In the genomic region with DNA sequence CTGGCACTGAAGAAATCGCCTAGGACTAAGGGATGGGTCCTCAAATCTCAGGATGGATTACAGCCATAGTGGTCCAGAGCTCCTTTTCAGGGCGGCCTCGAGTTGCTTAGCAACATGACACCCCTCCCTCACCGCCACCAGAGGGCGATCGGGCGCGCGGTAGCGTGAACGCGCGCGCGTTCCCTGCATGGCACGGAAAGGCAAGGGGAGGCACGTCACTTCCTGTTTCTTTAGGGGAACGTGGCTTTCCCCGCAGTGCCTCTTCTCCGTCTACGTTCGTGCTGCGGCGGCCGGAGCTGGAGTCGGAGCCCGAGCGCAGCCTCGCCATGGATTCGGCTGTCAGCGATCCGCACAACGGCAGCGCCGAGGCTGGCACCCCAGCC, we compare ENCODE assay signal across 8 mouse cellular contexts. TPM values are rescaled to one million over a fixed set of nuclear protein-coding genes. Genes with fewer than 3 reads are reported as not detected.
DNase-seq lines count a peak whose midpoint lies in the region; ATAC-seq lines count a peak whose summit lies in the region.

TSS of gene H13 (plus strand) at position 206 of the 383 bp plus-strand sequence.

- DNase-seq in CD4-positive helper T cell, adult 2 months (ENCODE audit: low read depth, low spot score) = peak; percentile 97
- DNase-seq in brain, embryonic 18.5 days (ENCODE audit: low read depth, low spot score) = peak; percentile 84
- peak; percentile 96 for DNase-seq in kidney, postnatal 14 days
- DNase-seq in liver, embryonic 13.5 days = peak; percentile 77
- DNase-seq in neural tube, embryonic 10.5 days (ENCODE audit: extremely low spot score, low spot score) = peak; percentile 94

- peak within 1 kb of the TSS; percentile 97 for H3K9ac ChIP-seq in heart, embryonic 14.5 days (ENCODE audit: low read length)
- H3K9ac ChIP-seq in liver, embryonic 13.5 days = peak within 1 kb of the TSS; percentile 84
- peak within 1 kb of the TSS; percentile 88 for H3K9ac ChIP-seq in stomach, embryonic 16.5 days (ENCODE audit: low read length)

- H3K4me1 ChIP-seq in heart, embryonic 14.5 days (ENCODE audit: control insufficient read depth in 2 of 2, insufficient read depth in 2 of 2, low read length in 2 of 2) = peaks cover 15 to 30% of the 10 kb centered on the region in 2 experiments
- H3K4me1 ChIP-seq in liver, embryonic 13.5 days (replicated peaks) = peaks cover 45% of the 10 kb centered on the region
- peaks cover 34% of the 10 kb centered on the region for H3K4me1 ChIP-seq in stomach, embryonic 16.5 days (ENCODE audit: control insufficient read depth, insufficient read depth, low read length)

- 0% methylated on average over 35 of the region's 35 CpGs for WGBS in heart, embryonic 14.5 days
- 0% methylated on average over 35 of the region's 35 CpGs for WGBS in liver, embryonic 13.5 days (ENCODE audit: insufficient replicate concordance)
- WGBS in stomach, embryonic 16.5 days = under 1% methylated on average over 35 of the region's 35 CpGs

- no peaks in the 10 kb centered on the region for H3K9me3 ChIP-seq in heart, embryonic 14.5 days (ENCODE audit: control insufficient read depth, low read length)
- no peaks in the 10 kb centered on the region for H3K9me3 ChIP-seq in liver, embryonic 13.5 days (replicated peaks)
- H3K9me3 ChIP-seq in stomach, embryonic 16.5 days (replicated peaks; ENCODE audit: control insufficient read depth, low read length) = no peaks in the 10 kb centered on the region

- peak; percentile 90 for ATAC-seq in erythroid progenitor cell, adult 5-6 weeks (replicated peaks; ENCODE audit: low FRiP score, poor library complexity, severe bottlenecking)
- peak; percentile 77 for ATAC-seq in heart, embryonic 14.5 days (ENCODE audit: insufficient number of reproducible peaks, insufficient read depth, low FRiP score, low read depth)
- peak; percentile 76 for ATAC-seq in liver, embryonic 13.5 days (ENCODE audit: low read depth)
- peak; percentile 84 for ATAC-seq in stomach, embryonic 16.5 days (ENCODE audit: insufficient read depth, low FRiP score)

- peak within 1 kb of the TSS; percentile 89 for H3K4me2 ChIP-seq in heart, embryonic 14.5 days (ENCODE audit: low read length)
- peak within 1 kb of the TSS; percentile 98 for H3K4me2 ChIP-seq in liver, embryonic 13.5 days
- H3K4me2 ChIP-seq in stomach, embryonic 16.5 days (ENCODE audit: low read depth, low read length) = peak within 1 kb of the TSS; percentile 78

- peaks cover 20% of the 10 kb centered on the region for H3K36me3 ChIP-seq in heart, embryonic 14.5 days (ENCODE audit: control insufficient read depth, insufficient read depth, low read length)
- H3K36me3 ChIP-seq in liver, embryonic 13.5 days = peaks cover 20% of the 10 kb centered on the region
- H3K36me3 ChIP-seq in stomach, embryonic 16.5 days (ENCODE audit: control insufficient read depth, insufficient read depth, low read length) = no peaks in the 10 kb centered on the region; the same call in 1 of the 2 replicates

- H3K27ac ChIP-seq in heart, embryonic 14.5 days (replicated peaks in 1 of 2; ENCODE audit: control insufficient read depth in 1 of 2, insufficient read depth in 1 of 2, low read depth in 2 of 2, low read length in 2 of 2) = peak within 1 kb of the TSS; percentile 88 to 92
- peak within 1 kb of the TSS; percentile 72 for H3K27ac ChIP-seq in liver, embryonic 13.5 days
- H3K27ac ChIP-seq in stomach, embryonic 16.5 days (ENCODE audit: low read length) = peak within 1 kb of the TSS; percentile 87

- peak within 1 kb of the TSS; percentile 84 to 99 for H3K4me3 ChIP-seq in heart, embryonic 14.5 days (ENCODE audit: control insufficient read depth in 1 of 2, insufficient read depth in 1 of 2, low read depth in 1 of 2, low read length in 2 of 2)
- H3K4me3 ChIP-seq in liver, embryonic 13.5 days (replicated peaks) = peak within 1 kb of the TSS; percentile 81
- H3K4me3 ChIP-seq in stomach, embryonic 16.5 days (replicated peaks; ENCODE audit: low read length) = peak within 1 kb of the TSS; percentile 73

- H3K27me3 ChIP-seq in heart, embryonic 14.5 days (ENCODE audit: control insufficient read depth, insufficient read depth, low read length) = no peaks in the 10 kb centered on the region
- no peaks in the 10 kb centered on the region for H3K27me3 ChIP-seq in liver, embryonic 13.5 days
- no peaks in the 10 kb centered on the region for H3K27me3 ChIP-seq in stomach, embryonic 16.5 days (ENCODE audit: control insufficient read depth, insufficient read depth, low read length)

RNA-seq across cellular contexts. Expression of gene H13, which starts in this region (rescaled TPM):
- total RNA-seq in erythroid progenitor cell, adult 5-6 weeks (2015; ENCODE audit: low replicate concordance) = 17.7 and 24.7 TPM in 2 replicates
- total RNA-seq in erythroid progenitor cell, adult 5-6 weeks (2017; ENCODE audit: low replicate concordance) = 11.6 and 13.2 TPM in 2 replicates
- 70.6 and 74.6 TPM in 2 replicates for polyA plus RNA-seq in heart, embryonic 14.5 days (2014; fragmentation: Nextera tagmentation; extraction: Ambion mirVana)
- 49.0 and 52.9 TPM in 2 replicates for polyA plus RNA-seq in liver, embryonic 13.5 days (2015; fragmentation: Nextera tagmentation; extraction: Ambion mirVana)
- polyA plus RNA-seq in stomach, embryonic 16.5 days (2015; fragmentation: Nextera tagmentation; extraction: Ambion mirVana) = 121 and 128 TPM in 2 replicates

Comparison
In these comparisons a context has a peak if more than half of its experiments do, and no peak if none do; other contexts are left out.
1. Peak in every context shown above with its lines: DNase-seq, ATAC-seq, H3K4me3 ChIP-seq and H3K27ac ChIP-seq.